Mouse (Mus musculus) CH12.LX (cell line): Measurements from ENCODE around the gene 5830473C10Rik. TPM values are rescaled to one million over a fixed set of nuclear protein-coding genes. Genes with fewer than 3 reads are reported as not detected.
A peak's percentile ranks its signal among the peaks of the same experiment; 100 is the strongest.

Experiments
- DNase-seq: peaks from one replicate; pipeline ENCODE4 v3.0.0-alpha.2; 2013; ENCODE audit errors: extremely low read depth
- H3K27ac ChIP-seq: 2 replicates; pipeline ENCODE4 v1.5.1; 2012; ENCODE audit warnings: low read depth, mild to moderate bottlenecking, control low read depth, moderate library complexity; ENCODE audit not compliant: insufficient read depth
- H3K27me3 ChIP-seq: replicated peaks from 2 replicates; pipeline ENCODE3; 2012; ENCODE audit warnings: inconsistent platforms
- H3K36me3 ChIP-seq, 2 experiments: replicated peaks in 1 of 2; 2 replicates each; pipeline versions ENCODE3 to v1.6.1; 2012; ENCODE audit warnings: inconsistent platforms in 1 of 2, low read length in 1 of 2, mild to moderate bottlenecking in 1 of 2, mixed read lengths in 1 of 2, moderate library complexity in 1 of 2; ENCODE audit not compliant: control insufficient read depth in 1 of 2, insufficient read depth in 1 of 2
- H3K4me1 ChIP-seq, 2 experiments: 2 replicates each; pipeline ENCODE4 v1.6.1; 2012; ENCODE audit warnings: inconsistent platforms in 1 of 2, moderate library complexity in 1 of 2; ENCODE audit not compliant: insufficient read depth in 2 of 2, control insufficient read depth in 1 of 2
- H3K4me2 ChIP-seq: 2 replicates; pipeline ENCODE4 v1.6.1; 2012; ENCODE audit warnings: low read depth, mild to moderate bottlenecking, control low read depth; ENCODE audit not compliant: poor library complexity, insufficient read depth, severe bottlenecking
- H3K4me3 ChIP-seq, 3 experiments: fragments of 150-350 bp in 1 of 3; sonication (generic) in 1 of 3; replicated peaks in 1 of 3; 2 replicates each; pipeline versions ENCODE3 to v1.5.1; 2011 to 2012; ENCODE audit warnings: low read depth in 2 of 3, low read length in 2 of 3, mild to moderate bottlenecking in 2 of 3, moderate library complexity in 2 of 3, control low read depth in 1 of 3, improper control_type of control experiment in 1 of 3, inconsistent platforms in 1 of 3, mixed read lengths in 1 of 3; ENCODE audit not compliant: poor library complexity in 1 of 3
- H3K79me2 ChIP-seq: replicated peaks from 2 replicates; pipeline ENCODE4 v1.6.1; 2012; ENCODE audit warnings: mild to moderate bottlenecking, moderate library complexity; ENCODE audit not compliant: control insufficient read depth, poor library complexity, insufficient read depth, severe bottlenecking; ENCODE audit errors: extremely low read depth
- H3K9ac ChIP-seq: 2 replicates; pipeline ENCODE4 v1.6.1; 2012; ENCODE audit warnings: low read depth, mild to moderate bottlenecking, control low read depth, moderate library complexity; ENCODE audit not compliant: insufficient read depth
- H3K9me3 ChIP-seq: replicated peaks from 2 replicates; pipeline ENCODE3; 2012; ENCODE audit warnings: low read length, inconsistent platforms, mixed read lengths
- BHLHE40 ChIP-seq: IDR thresholded peaks from 2 replicates; pipeline ENCODE4 v1.6.1; 2011; ENCODE audit warnings: mild to moderate bottlenecking, low read depth, low read length, improper control_type of control experiment
- CHD1 ChIP-seq: IDR thresholded peaks from 2 replicates; pipeline ENCODE4 v1.6.1; 2012; ENCODE audit warnings: low read depth, low read length, improper control_type of control experiment, inconsistent platforms
- CHD2 ChIP-seq: IDR thresholded peaks from 2 replicates; pipeline ENCODE4 v1.6.1; 2011; ENCODE audit warnings: low read length, improper control_type of control experiment
- CTCF ChIP-seq, 2 experiments: IDR thresholded peaks in 1 of 2; conservative IDR thresholded peaks in 1 of 2; 2 replicates each; pipeline ENCODE4 v1.5.1; 2011 to 2012; ENCODE audit warnings: low read depth in 2 of 2, low read length in 2 of 2, improper control_type of control experiment in 1 of 2, inconsistent platforms in 1 of 2, mild to moderate bottlenecking in 1 of 2, moderate library complexity in 1 of 2
- E2F4 ChIP-seq: IDR thresholded peaks from 2 replicates; pipeline ENCODE4 v1.6.1; 2011; ENCODE audit warnings: low read depth, low read length, improper control_type of control experiment; ENCODE audit not compliant: insufficient replicate concordance
- ELF1 ChIP-seq: IDR thresholded peaks from 2 replicates; pipeline ENCODE4 v1.6.1; 2014; ENCODE audit warnings: low read depth, mild to moderate bottlenecking, inconsistent platforms, low read length, improper control_type of control experiment
- EP300 ChIP-seq: IDR thresholded peaks from 2 replicates; pipeline ENCODE4 v1.6.1; 2011; ENCODE audit warnings: low read length, improper control_type of control experiment
- ETS1 ChIP-seq: conservative IDR thresholded peaks from 2 replicates; pipeline ENCODE4 v1.6.1; 2012; ENCODE audit warnings: low read depth, mild to moderate bottlenecking, inconsistent platforms, low read length, improper control_type of control experiment, moderate library complexity
- GABPA ChIP-seq: IDR thresholded peaks from 2 replicates; pipeline ENCODE4 v1.6.1; 2012; ENCODE audit warnings: low read depth, low read length, improper control_type of control experiment, inconsistent platforms; ENCODE audit not compliant: insufficient replicate concordance
- HCFC1 ChIP-seq: IDR thresholded peaks from 2 replicates; pipeline ENCODE4 v1.6.1; 2012; ENCODE audit warnings: low read depth, mild to moderate bottlenecking, inconsistent platforms, low read length, improper control_type of control experiment
- IRF4 ChIP-seq: IDR thresholded peaks from 2 replicates; pipeline ENCODE4 v1.6.1; 2014; ENCODE audit warnings: low read depth, mild to moderate bottlenecking, inconsistent platforms, low read length, improper control_type of control experiment
- JUN ChIP-seq: IDR thresholded peaks from 2 replicates; pipeline ENCODE4 v1.6.1; 2011; ENCODE audit warnings: low read depth, mild to moderate bottlenecking, low read length, improper control_type of control experiment, moderate library complexity; ENCODE audit not compliant: insufficient read depth
- JUND ChIP-seq: conservative IDR thresholded peaks from 2 replicates; pipeline ENCODE4 v1.6.1; 2011; ENCODE audit warnings: low read depth, low read length, improper control_type of control experiment
- KAT2A ChIP-seq: IDR thresholded peaks from 2 replicates; pipeline ENCODE4 v1.6.1; 2012; ENCODE audit warnings: low read length, improper control_type of control experiment, inconsistent platforms; ENCODE audit not compliant: insufficient replicate concordance
- MAFK ChIP-seq: IDR thresholded peaks from 2 replicates; pipeline ENCODE4 v1.6.1; 2011; ENCODE audit warnings: low read length, improper control_type of control experiment; ENCODE audit not compliant: insufficient replicate concordance
- MAX ChIP-seq: IDR thresholded peaks from 2 replicates; pipeline ENCODE4 v1.6.1; 2011; ENCODE audit warnings: low read length, improper control_type of control experiment
- MAZ ChIP-seq: IDR thresholded peaks from 2 replicates; pipeline ENCODE4 v1.6.1; 2012; ENCODE audit warnings: low read depth, mild to moderate bottlenecking, inconsistent platforms, low read length, improper control_type of control experiment, moderate library complexity
- MEF2A ChIP-seq: IDR thresholded peaks from 2 replicates; pipeline ENCODE4 v1.6.1; 2014; ENCODE audit warnings: low read depth, mild to moderate bottlenecking, inconsistent platforms, low read length, improper control_type of control experiment, borderline replicate concordance
- MXI1 ChIP-seq: IDR thresholded peaks from 2 replicates; pipeline ENCODE4 v1.6.1; 2011; ENCODE audit warnings: mild to moderate bottlenecking, low read depth, low read length, improper control_type of control experiment
- MYC ChIP-seq: IDR thresholded peaks from 2 replicates; pipeline ENCODE4 v1.6.1; 2011; ENCODE audit warnings: low read depth, mild to moderate bottlenecking, improper control_type of control experiment, low read length
- NELFE ChIP-seq: IDR thresholded peaks from 2 replicates; pipeline ENCODE4 v1.6.1; 2011; ENCODE audit warnings: low read depth, low read length, improper control_type of control experiment
- NRF1 ChIP-seq: IDR thresholded peaks from 2 replicates; pipeline ENCODE4 v1.6.1; 2014; ENCODE audit warnings: low read depth, mild to moderate bottlenecking, inconsistent platforms, low read length, improper control_type of control experiment, moderate library complexity
- PAX5 ChIP-seq: IDR thresholded peaks from 2 replicates; pipeline ENCODE4 v1.6.1; 2012; ENCODE audit warnings: low read length, inconsistent platforms, mixed read lengths
- POLR2A ChIP-seq: IDR thresholded peaks from 2 replicates; pipeline ENCODE4 v1.6.1; 2011; ENCODE audit warnings: low read depth, mild to moderate bottlenecking, improper control_type of control experiment, low read length
- POLR2AphosphoS2 ChIP-seq: IDR thresholded peaks from 2 replicates; pipeline ENCODE4 v1.6.1; 2011; ENCODE audit warnings: low read depth, low read length, improper control_type of control experiment
- RAD21 ChIP-seq: IDR thresholded peaks from 2 replicates; pipeline ENCODE4 v1.6.1; 2011; ENCODE audit warnings: low read depth, mild to moderate bottlenecking, low read length, improper control_type of control experiment, moderate library complexity
- RCOR1 ChIP-seq: conservative IDR thresholded peaks from 2 replicates; pipeline ENCODE4 v1.6.1; 2012; ENCODE audit warnings: low read depth, mild to moderate bottlenecking, inconsistent platforms, low read length, improper control_type of control experiment
- SIN3A ChIP-seq: IDR thresholded peaks from 2 replicates; pipeline ENCODE4 v1.6.1; 2012; ENCODE audit warnings: low read length, improper control_type of control experiment, inconsistent platforms
- SMC3 ChIP-seq: IDR thresholded peaks from 2 replicates; pipeline ENCODE4 v1.6.1; 2011; ENCODE audit warnings: low read depth, low read length, improper control_type of control experiment
- TBP ChIP-seq: conservative IDR thresholded peaks from 2 replicates; pipeline ENCODE4 v1.6.1; 2011; ENCODE audit warnings: low read depth, low read length, improper control_type of control experiment
- TCF12 ChIP-seq: IDR thresholded peaks from 2 replicates; pipeline ENCODE4 v1.6.1; 2014; ENCODE audit warnings: low read depth, mild to moderate bottlenecking, inconsistent platforms, low read length, improper control_type of control experiment
- UBTF ChIP-seq: IDR thresholded peaks from 2 replicates; pipeline ENCODE4 v1.6.1; 2012; ENCODE audit warnings: low read depth, mild to moderate bottlenecking, inconsistent platforms, low read length, improper control_type of control experiment, moderate library complexity
- USF1 ChIP-seq: IDR thresholded peaks from 2 replicates; pipeline ENCODE4 v1.6.1; 2014; ENCODE audit warnings: low read depth, mild to moderate bottlenecking, inconsistent platforms, low read length, improper control_type of control experiment
- USF2 ChIP-seq: conservative IDR thresholded peaks from 2 replicates; pipeline ENCODE4 v1.6.1; 2011; ENCODE audit warnings: low read depth, low read length, improper control_type of control experiment
- ZC3H11A ChIP-seq: IDR thresholded peaks from 2 replicates; pipeline ENCODE4 v1.6.1; 2012; ENCODE audit warnings: low read depth, mild to moderate bottlenecking, inconsistent platforms, low read length, improper control_type of control experiment
- ZKSCAN1 ChIP-seq: IDR thresholded peaks from 2 replicates; pipeline ENCODE4 v1.6.1; 2012; ENCODE audit warnings: low read depth, inconsistent platforms, low read length, improper control_type of control experiment, borderline replicate concordance
- ZMIZ1 ChIP-seq: IDR thresholded peaks from 2 replicates; pipeline ENCODE4 v1.6.1; 2012; ENCODE audit warnings: low read depth, mild to moderate bottlenecking, inconsistent platforms, low read length, improper control_type of control experiment
- ZNF384 ChIP-seq: IDR thresholded peaks from 2 replicates; pipeline ENCODE4 v1.6.1; 2012; ENCODE audit warnings: low read depth, low read length, improper control_type of control experiment, inconsistent platforms
- dilution Hi-C: fragments of 300-500 bp; cut with MboI; formaldehyde crosslinking; loops from 2 replicates; pipeline ENCODE4 v1.14.3; 2020; ENCODE audit warnings: low sequenced_read_pairs; ENCODE audit not compliant: extremely low pct_unique_long_range_greater_than_20kb, extremely low pct_ligation_motif_present
- in situ Hi-C: fragments of 300-500 bp; cut with MboI; formaldehyde crosslinking; loops from 3 replicates; pipeline ENCODE4 v1.14.3; 2019; ENCODE audit warnings: low sequenced_read_pairs, low pct_ligation_motif_present, low pct_unique_long_range_greater_than_20kb, mixed read lengths
- polyA plus RNA-seq: library from polyadenylated mRNA; unstranded; fragments of >175 nt; gene quantifications from 2 replicates; pipeline ENCODE4 v1.2.1, GENCODE M21; 2012; ENCODE audit warnings: low read depth; ENCODE audit not compliant: insufficient read length
- total RNA-seq, 2 experiments: library from RNA; depleted of rRNA; stranded (reverse); fragments of 300-350 nt in 1 of 2; fragments of >200 nt in 1 of 2; gene quantifications; 2 replicates each; pipeline ENCODE4 v1.2.3; 2012 to 2014

Gene 5830473C10Rik
- total and polyA plus RNA-seq, 3 experiments, result 0.83 to 3.8 (median 2.0) TPM

DNA sequence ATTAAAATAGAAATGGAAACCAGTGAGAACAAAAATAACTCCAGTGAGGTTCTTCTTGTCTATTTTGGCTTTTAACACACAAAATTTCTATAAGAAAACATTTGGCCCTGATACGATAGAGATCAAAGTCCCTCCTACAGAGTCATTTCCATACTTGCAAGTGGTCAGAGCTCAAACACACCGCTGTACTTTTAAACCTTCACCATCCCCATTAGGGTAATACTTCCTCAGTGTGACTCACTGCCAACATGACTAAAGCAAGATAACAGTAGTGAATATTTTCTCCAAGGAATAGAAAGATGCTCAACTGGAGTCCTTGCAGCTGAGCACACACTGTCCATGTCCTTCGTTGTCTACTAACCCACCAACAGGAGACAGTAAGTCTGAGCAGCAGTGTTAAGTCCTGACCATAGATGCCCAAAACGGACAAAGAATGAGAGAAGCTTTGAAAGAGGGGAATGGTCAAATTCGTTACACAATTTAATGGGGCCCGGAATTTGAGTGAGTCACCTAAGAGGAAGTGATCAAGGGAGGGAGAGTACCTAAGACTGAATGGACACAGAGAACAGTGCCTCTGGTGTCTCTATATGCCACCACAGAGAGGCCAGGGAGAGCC lies 51.2 kb downstream of the 5830473C10Rik start:
- Histone ChIP-seq H3K4me3 (peak overlapping the region in 1 of 3 experiments; percentile 50), H3K27ac (peak overlapping the region; percentile 98), H3K36me3 (peaks cover 19 to 57% of the 10 kb centered on the region in 2 experiments), H3K79me2 (no peaks in the 10 kb centered on the region), H3K9ac (no peak overlapping the region), H3K27me3 (no peaks in the 10 kb centered on the region), H3K4me2 (peak overlapping the region; percentile 91), H3K9me3 (no peaks in the 10 kb centered on the region), H3K4me1 (peaks cover 19 to 36% of the 10 kb centered on the region in 2 experiments)
- peak; percentile 84 for DNase-seq
- in situ Hi-C loops, result loop anchor here (25.0 kb wide), 1 partner anchor 400 kb away; the partner anchor contains the start of gene Cox18
- dilution Hi-C loops, result no loop called here
- TF ChIP-seq ZC3H11A, result no peak
- TF ChIP-seq ELF1, result peak; percentile 52
- TF ChIP-seq EP300, result peak; percentile 87
- no peak for TF ChIP-seq KAT2A
- TF ChIP-seq NRF1, result no peak
- TF ChIP-seq USF2, result no peak
- TF ChIP-seq BHLHE40, result peak; percentile 31; the same call in 1 of the 2 replicates
- TF ChIP-seq TCF12, result peak; percentile 12; the same call in 1 of the 2 replicates
- no peak for TF ChIP-seq PAX5
- TF ChIP-seq MAZ, result 0 out of 2 replicates have a peak, but pooled peaks have one; percentile 37
- TF ChIP-seq UBTF, result no peak
- peak; percentile 60; the same call in 1 of the 2 replicates for TF ChIP-seq JUN
- TF ChIP-seq E2F4, result no peak
- TF ChIP-seq HCFC1, result peak; percentile 26; the same call in 1 of the 2 replicates
- TF ChIP-seq MXI1, result no peak
- TF ChIP-seq POLR2A, result no peak
- no peak for TF ChIP-seq GABPA
- TF ChIP-seq SIN3A, result peak; percentile 13; the same call in 1 of the 2 replicates
- TF ChIP-seq ZKSCAN1, result no peak
- TF ChIP-seq RCOR1, result no peak
- TF ChIP-seq RAD21, result no peak; the same call in none of the 2 replicates
- TF ChIP-seq ZMIZ1, result no peak
- TF ChIP-seq MYC, result 0 out of 2 replicates have a peak, but pooled peaks have one; percentile 31
- no peak for TF ChIP-seq MAFK
- peak; percentile 75 for TF ChIP-seq JUND
- no peak for TF ChIP-seq CHD1
- 0 out of 2 replicates have a peak, but pooled peaks have one; percentile 24 for TF ChIP-seq TBP
- peak; percentile 84 for TF ChIP-seq MEF2A
- TF ChIP-seq POLR2AphosphoS2, result no peak
- TF ChIP-seq ZNF384, result 0 out of 2 replicates have a peak, but pooled peaks have one; percentile 1
- TF ChIP-seq USF1, result no peak
- no peak for TF ChIP-seq MAX
- peak; percentile 15; the same call in 1 of the 2 replicates for TF ChIP-seq SMC3
- peak; percentile 87 for TF ChIP-seq IRF4
- peak; percentile 50; the same call in 1 of the 2 replicates for TF ChIP-seq CHD2
- TF ChIP-seq CTCF (conservative IDR thresholded peaks at IDR 0.05 in 1 of 2, IDR thresholded peaks at IDR 0.05 in 1 of 2; ENCODE audit: low read depth in 2 of 2, low read length in 2 of 2), result peak in 1 of 2 experiments; percentile 36; a peak in 2 of 4 replicates
- TF ChIP-seq NELFE, result 0 out of 2 replicates have a peak, but pooled peaks have one; percentile 14
- peak; percentile 48 for TF ChIP-seq ETS1
